18 mouse cellular contexts compared by ENCODE assay signal in genomic region chr11:28020762-28021161, GRCm38 (mm10).
DNase-seq lines count a peak whose midpoint lies in the region; ATAC-seq and TF ChIP-seq lines count a peak whose summit lies in the region.
"Had no signal": no experiment of that assay in that cellular context is flagged by ENCODE, and none has a peak within 500 bp of the region (broad histone marks: within the 10 kb centered on the region; RNA-seq: fewer than 3 reads in every experiment).

No protein-coding gene starts in this region.

- 81% methylated on average over 1 of the region's 1 CpGs for WGBS in kidney, postnatal 0 days
- 79% methylated on average over 1 of the region's 1 CpGs for WGBS in kidney, adult 2 months
- 80% methylated on average over 1 of the region's 1 CpGs for WGBS in forebrain, embryonic 15.5 days

- no peaks in the 10 kb centered on the region for H3K4me1 ChIP-seq in kidney, postnatal 0 days (replicated peaks; ENCODE audit: insufficient read depth, low read length)
- H3K4me1 ChIP-seq in kidney, adult 2 months (ENCODE audit: control insufficient read depth, insufficient read depth, low read length) = no peaks in the 10 kb centered on the region
- no peaks in the 10 kb centered on the region for H3K4me1 ChIP-seq in forebrain, embryonic 15.5 days
- H3K4me1 ChIP-seq: embryonic facial prominence, embryonic 15.5 days; forebrain, embryonic 13.5 days; heart, embryonic 10.5 days; kidney, embryonic 15.5 days; neural tube, embryonic 12.5 days had no signal

- TF ChIP-seq CTCF in kidney, postnatal 0 days (IDR thresholded peaks at IDR 0.05; ENCODE audit: low read depth) = peak; percentile 50; the same call in 1 of the 2 replicates
- TF ChIP-seq CTCF in kidney, adult 2 months (conservative IDR thresholded peaks at IDR 0.05; ENCODE audit: insufficient read depth, insufficient read length, low read depth, low read length) = no peak
- TF ChIP-seq CTCF in brain, embryonic 14.5 days (IDR thresholded peaks at IDR 0.05; ENCODE audit: borderline replicate concordance, extremely low read depth, insufficient read depth, insufficient read length) = peak; percentile 31; the same call in 1 of the 2 replicates

- DNase-seq in kidney, postnatal 0 days (ENCODE audit: low spot score) = peak; percentile 4
- no peak for DNase-seq in kidney, adult 2 months
- peak; percentile 42 for DNase-seq in 3T3-L1 (ENCODE audit: low read depth, low spot score)
- peak; percentile 1 for DNase-seq in 416B (ENCODE audit: low read depth)
- DNase-seq in brain, embryonic 14.5 days (ENCODE audit: low read depth) = peak; percentile 22
- no peak for DNase-seq in thymus, postnatal 14 days
- DNase-seq: adrenal gland, postnatal 10 days; cerebellum, adult 9-10 months; gastrocnemius, postnatal 10 days; lung, postnatal 36 days had no signal

- no peak overlapping the region for H3K4me3 ChIP-seq in kidney, postnatal 0 days (replicated peaks; ENCODE audit: low read depth, low read length)
- H3K4me3 ChIP-seq in kidney, adult 2 months (ENCODE audit: insufficient read depth, low read depth, low read length) = no peak overlapping the region
- H3K4me3 ChIP-seq in forebrain, embryonic 15.5 days = no peak overlapping the region
- H3K4me3 ChIP-seq: embryonic facial prominence, embryonic 15.5 days; forebrain, embryonic 13.5 days; heart, embryonic 10.5 days; kidney, embryonic 15.5 days; neural tube, embryonic 12.5 days had no signal

- no peak for TF ChIP-seq POLR2A in kidney, adult 2 months (IDR thresholded peaks at IDR 0.05; ENCODE audit: low read depth, low read length)
- TF ChIP-seq POLR2A in brain, embryonic 14.5 days (IDR thresholded peaks at IDR 0.05; ENCODE audit: borderline replicate concordance, extremely low read depth, insufficient read depth, insufficient read length, poor library complexity, severe bottlenecking) = no peak

- no peak overlapping the region for H3K4me2 ChIP-seq in kidney, postnatal 0 days (ENCODE audit: low read length)
- no peak overlapping the region for H3K4me2 ChIP-seq in forebrain, embryonic 15.5 days (replicated peaks)
- H3K4me2 ChIP-seq: embryonic facial prominence, embryonic 15.5 days; forebrain, embryonic 13.5 days; kidney, embryonic 15.5 days; neural tube, embryonic 12.5 days had no signal

- no peak overlapping the region for H3K27ac ChIP-seq in kidney, postnatal 0 days
- H3K27ac ChIP-seq in kidney, adult 2 months (ENCODE audit: insufficient read depth, low read depth, low read length) = no peak overlapping the region
- H3K27ac ChIP-seq in forebrain, embryonic 15.5 days (replicated peaks) = no peak overlapping the region
- H3K27ac ChIP-seq: embryonic facial prominence, embryonic 15.5 days; forebrain, embryonic 13.5 days; heart, embryonic 10.5 days; kidney, embryonic 15.5 days; neural tube, embryonic 12.5 days had no signal

- H3K9ac ChIP-seq in kidney, postnatal 0 days (ENCODE audit: low read depth, low read length) = no peak overlapping the region
- H3K9ac ChIP-seq in forebrain, embryonic 15.5 days (replicated peaks) = no peak overlapping the region
- H3K9ac ChIP-seq: embryonic facial prominence, embryonic 15.5 days; forebrain, embryonic 13.5 days; kidney, embryonic 15.5 days; neural tube, embryonic 12.5 days had no signal

- ATAC-seq in kidney, postnatal 0 days (replicated peaks; ENCODE audit: low FRiP score, low read depth) = no peak
- no peak for ATAC-seq in forebrain, embryonic 15.5 days (replicated peaks)
- ATAC-seq: forebrain, embryonic 13.5 days; inflammation-experienced regulatory T-cells, adult 6 months had no signal

- H3K9me3 ChIP-seq in kidney, postnatal 0 days (replicated peaks; ENCODE audit: low read length) = no peaks in the 10 kb centered on the region
- no peaks in the 10 kb centered on the region for H3K9me3 ChIP-seq in forebrain, embryonic 15.5 days
- H3K9me3 ChIP-seq: embryonic facial prominence, embryonic 15.5 days; forebrain, embryonic 13.5 days; heart, embryonic 10.5 days; kidney, embryonic 15.5 days; neural tube, embryonic 12.5 days had no signal

- H3K36me3 ChIP-seq in kidney, postnatal 0 days (ENCODE audit: insufficient read depth, low read length) = no peaks in the 10 kb centered on the region
- H3K36me3 ChIP-seq in kidney, adult 2 months (ENCODE audit: control insufficient read depth, insufficient read depth, low read length) = no peaks in the 10 kb centered on the region
- H3K36me3 ChIP-seq in forebrain, embryonic 15.5 days = no peaks in the 10 kb centered on the region
- H3K36me3 ChIP-seq: embryonic facial prominence, embryonic 15.5 days; heart, embryonic 10.5 days; kidney, embryonic 15.5 days; neural tube, embryonic 12.5 days had no signal

- H3K27me3 ChIP-seq in kidney, postnatal 0 days (ENCODE audit: insufficient read depth, low read length) = no peaks in the 10 kb centered on the region
- no peaks in the 10 kb centered on the region for H3K27me3 ChIP-seq in kidney, adult 2 months (replicated peaks; ENCODE audit: control insufficient read depth, insufficient read depth, low read length)
- H3K27me3 ChIP-seq in forebrain, embryonic 15.5 days = no peaks in the 10 kb centered on the region
- H3K27me3 ChIP-seq: CH12.LX; embryonic facial prominence, embryonic 15.5 days; forebrain, embryonic 13.5 days; kidney, embryonic 15.5 days; neural tube, embryonic 12.5 days had no signal

Comparison
In these comparisons a context has a peak if more than half of its experiments do, and no peak if none do; other contexts are left out.
1. DNase-seq: peak in kidney, postnatal 0 days (single experiment), 3T3-L1 (single experiment), 416B (single experiment) and brain, embryonic 14.5 days (single experiment); none in kidney, adult 2 months (single experiment) and thymus, postnatal 14 days (single experiment).